Mouse (Mus musculus): ENCODE measurements at regions not wholly inside any gene's neighbourhood (a gene's known extent, or its start where the extent isn't known, plus 50 kb on each side); places are given as distances from the start of the nearest gene placed in this dataset.

GRCm38 (mm10) chr13:60071595-60071994 is 105.6 kb downstream of the Gas1 start:
- ATAC-seq (replicated peaks; ENCODE audit: insufficient number of reproducible peaks, low FRiP score, low TSS enrichment, poor library complexity, severe bottlenecking), result no peak

DNA sequence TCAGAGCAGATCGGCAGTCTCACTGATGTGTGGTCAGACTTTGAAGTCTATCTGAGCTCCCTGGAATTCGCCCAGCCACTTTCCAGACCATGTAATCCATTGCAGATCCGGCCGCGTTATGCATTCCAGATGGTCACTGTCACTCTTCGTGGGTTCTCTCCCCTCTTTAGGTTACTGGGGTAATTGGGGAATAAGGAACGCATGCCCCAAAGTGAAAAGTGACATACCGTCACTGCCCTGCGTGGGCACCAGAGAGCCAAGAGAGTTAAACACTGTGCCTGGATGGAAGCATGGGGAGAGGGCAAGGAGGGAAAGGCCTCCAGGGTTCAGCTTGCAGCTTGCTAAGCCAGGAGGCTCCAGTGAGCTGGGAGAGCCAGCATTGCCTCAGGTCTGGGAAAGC is 108.0 kb downstream of the Gas1 start:
- ATAC-seq (replicated peaks; ENCODE audit: insufficient number of reproducible peaks, low FRiP score, low TSS enrichment, poor library complexity, severe bottlenecking), result no peak

DNA sequence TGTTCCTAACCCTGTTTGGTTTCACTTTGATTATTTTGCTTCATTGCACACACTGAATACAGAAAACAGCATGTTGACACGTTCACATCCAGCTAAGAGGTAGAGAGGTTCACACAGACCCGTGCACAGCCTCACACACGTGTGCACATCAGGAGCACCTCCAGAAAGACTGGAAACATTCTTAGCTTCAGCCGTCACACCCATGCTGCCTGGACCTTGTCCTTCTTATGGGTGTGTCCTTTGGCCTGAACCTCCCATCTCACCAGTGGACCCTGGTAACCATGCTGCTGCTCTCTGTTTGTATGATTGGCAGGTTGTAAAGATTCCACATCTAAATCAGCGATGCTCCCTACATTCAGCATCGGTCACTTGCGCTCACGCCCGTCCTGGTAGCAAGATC is 109.8 kb downstream of the Gas1 start:
- no peak for ATAC-seq (replicated peaks; ENCODE audit: insufficient number of reproducible peaks, low FRiP score, low TSS enrichment, poor library complexity, severe bottlenecking)

DNA sequence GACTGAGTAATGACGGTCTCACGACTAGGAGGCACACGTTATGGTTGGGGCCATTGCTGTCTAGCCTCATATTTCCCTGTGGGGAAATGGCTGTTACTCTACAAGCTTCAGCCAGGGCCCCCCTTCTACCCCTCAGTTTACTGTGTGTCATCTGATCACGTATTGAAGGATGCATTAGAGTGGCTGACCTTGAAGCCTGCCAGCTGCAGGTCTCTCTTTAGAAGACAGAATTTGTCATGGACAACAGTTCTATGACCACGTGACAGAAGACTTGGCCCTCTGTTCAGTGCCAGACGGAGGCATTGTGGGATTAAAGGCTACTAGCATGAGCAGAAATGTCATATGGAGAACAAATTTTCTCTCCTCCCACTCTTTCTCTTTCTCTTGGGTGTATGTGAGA is 115.6 kb downstream of the Gas1 start:
- no peak for ATAC-seq (replicated peaks; ENCODE audit: insufficient number of reproducible peaks, low FRiP score, low TSS enrichment, poor library complexity, severe bottlenecking)

GRCm38 (mm10) chr13:60057761-60058274 is 119.3 kb downstream of the Gas1 start:
- ATAC-seq (replicated peaks; ENCODE audit: insufficient number of reproducible peaks, low FRiP score, low TSS enrichment, poor library complexity, severe bottlenecking), result no peak

DNA sequence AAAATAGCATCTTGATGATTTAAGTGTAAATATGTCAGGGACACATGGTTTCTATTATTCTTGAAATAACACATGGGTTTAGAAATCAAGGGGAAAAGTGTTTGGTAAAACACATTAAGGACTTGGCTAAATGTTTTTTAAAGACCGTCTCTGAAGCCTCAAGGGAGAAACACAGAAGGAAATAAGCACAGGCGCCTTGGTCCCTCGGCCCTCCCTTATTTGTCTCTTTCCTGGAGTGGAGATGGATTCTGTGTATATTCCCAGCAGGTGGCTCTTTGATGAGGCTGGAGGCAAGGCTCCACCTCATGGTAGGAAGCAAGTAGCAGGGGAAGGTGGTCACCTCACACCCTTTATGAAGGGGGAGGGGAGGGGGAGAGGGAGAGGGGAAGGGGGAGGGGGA is 122.6 kb downstream of the Gas1 start:
- no peak for ATAC-seq (replicated peaks; ENCODE audit: insufficient number of reproducible peaks, low FRiP score, low TSS enrichment, poor library complexity, severe bottlenecking)

DNA sequence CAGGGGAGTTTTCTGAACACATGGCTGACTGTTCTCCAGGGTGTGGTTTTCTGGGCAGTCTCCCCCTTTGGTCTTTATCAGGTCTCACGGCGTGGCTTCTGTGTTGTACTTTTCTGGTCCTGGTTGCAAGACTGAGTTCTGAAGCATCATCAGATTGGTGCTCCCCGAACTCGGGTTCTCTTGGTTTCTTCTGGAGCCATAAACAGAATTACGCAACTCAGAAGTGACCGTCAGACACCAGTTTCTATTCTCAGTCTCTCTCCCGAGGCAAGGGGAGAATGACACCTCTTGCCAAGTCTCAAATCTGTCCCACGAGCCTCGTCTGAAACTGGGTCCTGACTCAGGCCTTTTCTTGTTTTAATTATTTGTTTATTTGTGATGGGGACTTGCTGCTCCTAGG is 123.1 kb downstream of the Gas1 start:
- no peak for ATAC-seq (replicated peaks; ENCODE audit: insufficient number of reproducible peaks, low FRiP score, low TSS enrichment, poor library complexity, severe bottlenecking)

- ATAC-seq (replicated peaks; ENCODE audit: insufficient number of reproducible peaks, low FRiP score, low TSS enrichment, poor library complexity, severe bottlenecking), result no peak
These were observed 125.3 kb downstream of the Gas1 start for GRCm38 (mm10) chr13:60051866-60052265.

DNA sequence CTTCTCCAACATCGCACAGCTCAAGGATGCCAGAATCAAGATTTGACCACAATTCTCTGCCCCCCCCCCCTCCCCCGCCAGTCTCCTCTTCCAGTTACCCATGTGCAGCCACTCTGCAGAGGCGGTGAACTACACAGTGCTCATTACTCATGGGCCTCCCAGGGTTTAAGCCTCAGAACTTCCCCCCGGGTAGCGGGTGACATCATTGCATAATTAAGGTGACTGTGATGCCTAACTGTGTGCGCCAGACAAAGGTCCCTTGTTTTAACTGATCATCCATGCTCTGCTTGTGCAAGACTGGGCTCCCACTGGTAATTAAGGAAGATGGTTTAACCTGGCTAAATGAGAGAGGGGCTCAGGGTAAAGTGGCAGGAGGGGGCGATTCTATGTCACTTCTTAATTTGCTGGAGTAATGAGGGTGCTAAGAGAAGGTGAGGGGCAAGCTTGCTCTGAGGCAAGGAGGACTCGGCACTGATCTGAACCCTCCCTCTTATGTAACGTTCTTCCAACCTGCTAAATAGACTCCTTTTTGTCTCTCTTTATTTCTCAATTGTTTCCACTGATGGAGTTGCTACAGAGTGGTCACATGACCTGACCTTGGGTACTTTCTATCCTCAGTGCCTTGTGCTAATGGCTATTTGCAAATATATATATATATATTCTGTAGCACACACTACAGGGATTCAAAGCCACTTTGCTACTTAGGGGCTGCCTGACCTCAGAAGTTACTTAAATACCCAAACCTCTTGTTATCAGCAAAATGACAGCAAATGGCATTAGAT is 126.2 kb downstream of the Gas1 start:
- ATAC-seq (replicated peaks; ENCODE audit: insufficient number of reproducible peaks, low FRiP score, low TSS enrichment, poor library complexity, severe bottlenecking), result no peak

GRCm38 (mm10) chr13:60049703-60050102 is 127.5 kb downstream of the Gas1 start:
- no peak for ATAC-seq (replicated peaks; ENCODE audit: insufficient number of reproducible peaks, low FRiP score, low TSS enrichment, poor library complexity, severe bottlenecking)

DNA sequence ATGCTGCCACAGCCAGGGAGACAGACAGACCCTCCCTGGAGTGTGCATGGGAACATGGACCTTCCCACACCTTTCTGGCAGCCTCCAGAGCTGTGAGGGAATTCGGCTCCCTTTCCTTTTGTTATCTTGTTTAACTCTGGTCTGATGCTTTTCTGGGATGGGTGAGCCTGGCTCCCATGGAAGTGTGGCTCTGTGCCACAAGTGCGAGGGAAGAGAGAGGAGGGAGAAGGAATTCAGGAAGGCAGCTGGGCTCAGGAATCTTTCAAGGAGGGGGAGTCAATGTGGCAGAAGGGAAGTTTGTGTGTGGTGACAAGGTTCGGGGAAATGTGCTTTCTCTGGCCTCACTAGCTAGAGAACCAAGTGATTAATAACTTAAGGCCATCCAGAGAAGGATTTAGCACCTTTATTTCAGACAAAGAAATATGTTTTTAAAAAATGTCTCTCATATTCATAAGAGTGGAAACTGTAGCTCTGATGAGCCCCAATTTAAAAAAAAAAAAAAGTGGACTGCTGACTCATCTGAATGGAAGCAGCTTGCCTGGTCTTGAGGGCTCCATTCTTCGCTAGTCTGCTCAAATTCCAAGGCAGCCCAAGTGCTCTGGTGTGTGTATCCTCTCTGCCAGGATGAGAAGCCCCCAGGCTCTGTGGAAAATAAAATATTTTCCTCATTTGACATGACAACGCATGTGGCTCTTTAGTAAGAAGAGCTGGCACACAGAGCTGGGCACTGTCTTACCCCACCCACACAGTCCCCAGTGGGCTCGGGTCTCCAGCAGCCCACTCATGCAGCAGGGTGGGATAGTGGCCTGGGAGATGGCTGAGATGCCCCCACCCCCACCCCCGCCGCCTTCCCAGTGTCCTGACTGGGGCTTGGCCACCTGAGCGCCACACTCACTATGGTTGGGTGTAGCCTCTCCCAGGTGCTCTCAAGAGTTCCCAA is 129.1 kb downstream of the Gas1 start:
- ATAC-seq (replicated peaks; ENCODE audit: insufficient number of reproducible peaks, low FRiP score, low TSS enrichment, poor library complexity, severe bottlenecking), result no peak

GRCm38 (mm10) chr13:60045752-60046151 is 131.4 kb downstream of the Gas1 start:
- ATAC-seq (replicated peaks; ENCODE audit: insufficient number of reproducible peaks, low FRiP score, low TSS enrichment, poor library complexity, severe bottlenecking), result no peak

GRCm38 (mm10) chr13:60044876-60045275 is 132.3 kb downstream of the Gas1 start:
- no peak for ATAC-seq (replicated peaks; ENCODE audit: insufficient number of reproducible peaks, low FRiP score, low TSS enrichment, poor library complexity, severe bottlenecking)

GRCm38 (mm10) chr13:60042443-60042842 is 134.7 kb downstream of the Gas1 start:
- ATAC-seq (replicated peaks; ENCODE audit: insufficient number of reproducible peaks, low FRiP score, low TSS enrichment, poor library complexity, severe bottlenecking), result no peak

GRCm38 (mm10) chr13:60035536-60036130 is 141.5 kb downstream of the Gas1 start:
- no peak for ATAC-seq (replicated peaks; ENCODE audit: insufficient number of reproducible peaks, low FRiP score, low TSS enrichment, poor library complexity, severe bottlenecking)

- ATAC-seq (replicated peaks; ENCODE audit: insufficient number of reproducible peaks, low FRiP score, low TSS enrichment, poor library complexity, severe bottlenecking), result no peak
These were observed 144.0 kb downstream of the Gas1 start for GRCm38 (mm10) chr13:60033116-60033515.

DNA sequence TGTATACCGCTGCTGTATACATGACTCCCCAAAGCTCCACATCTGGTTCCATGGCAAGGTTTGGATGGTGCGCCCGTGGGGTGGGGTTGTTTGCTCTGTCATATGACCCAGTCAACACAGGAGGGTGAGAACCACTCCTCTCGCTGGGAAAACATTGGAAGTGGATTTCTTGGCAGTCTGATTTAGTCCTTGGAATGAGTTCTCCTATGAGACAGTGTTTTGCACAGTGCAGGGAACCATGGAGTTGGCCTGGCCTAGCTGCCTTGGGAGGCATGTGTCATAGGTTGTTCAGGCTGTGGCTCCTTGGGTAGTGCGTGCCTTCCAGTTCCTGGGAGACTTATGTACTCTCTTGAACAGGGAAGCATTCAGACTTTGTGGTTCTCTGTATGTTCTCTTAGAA is 144.6 kb downstream of the Gas1 start:
- no peak for ATAC-seq (replicated peaks; ENCODE audit: insufficient number of reproducible peaks, low FRiP score, low TSS enrichment, poor library complexity, severe bottlenecking)

DNA sequence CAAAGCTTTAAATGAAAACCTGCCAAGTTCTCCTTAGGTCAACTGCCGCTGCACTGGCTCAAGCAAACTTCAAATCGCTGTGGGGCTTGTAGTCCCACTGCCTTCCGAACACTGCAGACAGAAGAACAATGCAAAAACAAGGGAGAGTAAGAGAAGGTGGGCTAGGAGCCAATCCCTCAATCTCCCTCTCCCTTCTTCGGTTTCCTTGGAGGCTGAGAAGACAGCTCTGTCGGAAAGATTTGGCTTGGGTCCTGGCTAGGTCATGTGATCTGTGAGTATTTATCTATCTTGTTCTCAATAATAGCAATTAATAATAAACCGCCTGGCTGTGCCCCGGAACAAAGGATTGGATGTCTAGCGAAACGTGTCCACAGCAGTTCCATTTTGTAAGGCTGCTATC is 147.6 kb downstream of the Gas1 start:
- no peak for ATAC-seq (replicated peaks; ENCODE audit: insufficient number of reproducible peaks, low FRiP score, low TSS enrichment, poor library complexity, severe bottlenecking)

DNA sequence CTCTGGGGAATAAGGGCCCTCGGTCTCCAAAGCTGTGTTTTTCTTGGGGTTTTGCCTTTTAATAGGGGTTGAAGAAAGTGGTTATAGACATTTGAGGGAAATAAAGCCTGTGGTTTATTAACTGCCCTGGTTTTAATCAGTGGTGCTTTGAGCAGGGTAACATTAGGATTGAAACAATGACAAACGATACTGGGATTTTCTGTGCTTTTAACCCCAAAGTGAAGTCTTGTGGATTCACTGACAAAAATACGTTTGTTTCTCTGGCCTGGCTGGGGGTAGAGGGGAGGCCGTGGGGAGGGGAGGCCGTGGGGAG is 157.0 kb downstream of the Gas1 start:
- no peak for ATAC-seq (replicated peaks; ENCODE audit: insufficient number of reproducible peaks, low FRiP score, low TSS enrichment, poor library complexity, severe bottlenecking)

Measured in monocyte, adult 5-6 weeks (primary cell).